Mouse (Mus musculus): ENCODE data around the gene Tmie. TPM values are rescaled to one million over a fixed set of nuclear protein-coding genes. Genes with fewer than 3 reads are reported as not detected.

Tmie gene
- polyA plus RNA-seq, 1 experiment from 2014 or later, result 2.4 TPM

GRCm38 (mm10) chr9:110907838-110908630 lies 28.1 kb upstream of the Tmie start:
- Histone ChIP-seq H3K4me3 (replicated peaks; ENCODE audit: low read length) (no peak overlapping the region), H3K27ac (no peak overlapping the region), H3K4me1 (replicated peaks; ENCODE audit: control insufficient read depth, insufficient read depth, low read length) (no peaks in the 10 kb centered on the region), H3K4me2 (replicated peaks) (no peak overlapping the region), H3K36me3 (replicated peaks; ENCODE audit: control insufficient read depth, insufficient read depth) (no peaks in the 10 kb centered on the region), H3K27me3 (ENCODE audit: control insufficient read depth, insufficient read depth, low read length) (no peaks in the 10 kb centered on the region), H3K9me3 (ENCODE audit: control insufficient read depth, low read length) (no peaks in the 10 kb centered on the region), H3K9ac (no peak overlapping the region)
- ATAC-seq (ENCODE audit: low FRiP score) (no peak), DNase-seq (ENCODE audit: low spot score) (no peak)
- 83% methylated on average over 4 of the region's 4 CpGs for WGBS

- 95% methylated on average over 11 of the region's 11 CpGs for WGBS
- no peaks in the 10 kb centered on the region for H3K9me3 ChIP-seq (ENCODE audit: control insufficient read depth, low read length)
- H3K36me3 ChIP-seq (replicated peaks; ENCODE audit: control insufficient read depth, insufficient read depth), result no peaks in the 10 kb centered on the region
- ATAC-seq (ENCODE audit: low FRiP score) (no peak), DNase-seq (ENCODE audit: low spot score) (no peak)
- H3K27me3 ChIP-seq (ENCODE audit: control insufficient read depth, insufficient read depth, low read length), result no peaks in the 10 kb centered on the region
- no peak overlapping the region for H3K27ac ChIP-seq
- H3K4me2 ChIP-seq (replicated peaks), result no peak overlapping the region
- H3K9ac ChIP-seq, result no peak overlapping the region
- H3K4me3 ChIP-seq (replicated peaks; ENCODE audit: low read length), result no peak overlapping the region
- no peaks in the 10 kb centered on the region for H3K4me1 ChIP-seq (replicated peaks; ENCODE audit: control insufficient read depth, insufficient read depth, low read length)
These were observed 27.4 kb upstream of the Tmie start for GRCm38 (mm10) chr9:110907201-110907837.

- DNase-seq (ENCODE audit: low spot score), result no peak
- Histone ChIP-seq H3K9me3 (ENCODE audit: control insufficient read depth, low read length) (no peaks in the 10 kb centered on the region), H3K27ac (no peak overlapping the region), H3K36me3 (replicated peaks; ENCODE audit: control insufficient read depth, insufficient read depth) (no peaks in the 10 kb centered on the region), H3K4me3 (replicated peaks; ENCODE audit: low read length) (no peak overlapping the region), H3K4me1 (replicated peaks; ENCODE audit: control insufficient read depth, insufficient read depth, low read length) (no peaks in the 10 kb centered on the region), H3K9ac (no peak overlapping the region), H3K27me3 (ENCODE audit: control insufficient read depth, insufficient read depth, low read length) (no peaks in the 10 kb centered on the region), H3K4me2 (replicated peaks) (no peak overlapping the region)
- ATAC-seq (ENCODE audit: low FRiP score), result no peak
- 86% methylated on average over 4 of the region's 4 CpGs for WGBS
These were observed 22.4 kb upstream of the Tmie start for GRCm38 (mm10) chr9:110902271-110902670.

GRCm38 (mm10) chr9:110901204-110901603 lies 21.3 kb upstream of the Tmie start:
- no peaks in the 10 kb centered on the region for H3K36me3 ChIP-seq (replicated peaks; ENCODE audit: control insufficient read depth, insufficient read depth)
- H3K9ac ChIP-seq, result no peak overlapping the region
- H3K4me1 ChIP-seq (replicated peaks; ENCODE audit: control insufficient read depth, insufficient read depth, low read length), result no peaks in the 10 kb centered on the region
- no peak for ATAC-seq (ENCODE audit: low FRiP score)
- no peaks in the 10 kb centered on the region for H3K9me3 ChIP-seq (ENCODE audit: control insufficient read depth, low read length)
- no peak overlapping the region for H3K4me2 ChIP-seq (replicated peaks)
- no peaks in the 10 kb centered on the region for H3K27me3 ChIP-seq (ENCODE audit: control insufficient read depth, insufficient read depth, low read length)
- no peak overlapping the region for H3K27ac ChIP-seq
- no peak overlapping the region for H3K4me3 ChIP-seq (replicated peaks; ENCODE audit: low read length)
- 87% methylated on average over 6 of the region's 6 CpGs for WGBS
- DNase-seq (ENCODE audit: low spot score), result no peak

GRCm38 (mm10) chr9:110899451-110900008 lies 19.6 kb upstream of the Tmie start:
- H3K4me3 ChIP-seq (replicated peaks; ENCODE audit: low read length), result no peak overlapping the region
- 61% methylated on average over 10 of the region's 10 CpGs for WGBS

GRCm38 (mm10) chr9:110896595-110896994 lies 16.7 kb upstream of the Tmie start:
- Histone ChIP-seq H3K9me3 (ENCODE audit: control insufficient read depth, low read length) (no peaks in the 10 kb centered on the region), H3K27ac (no peak overlapping the region), H3K27me3 (ENCODE audit: control insufficient read depth, insufficient read depth, low read length) (no peaks in the 10 kb centered on the region), H3K9ac (no peak overlapping the region), H3K4me2 (replicated peaks) (0 out of 2 replicates have a peak overlapping the region, but pooled peaks have one; percentile 21), H3K4me3 (replicated peaks; ENCODE audit: low read length) (no peak overlapping the region), H3K4me1 (replicated peaks; ENCODE audit: control insufficient read depth, insufficient read depth, low read length) (no peaks in the 10 kb centered on the region), H3K36me3 (replicated peaks; ENCODE audit: control insufficient read depth, insufficient read depth) (no peaks in the 10 kb centered on the region)
- peak; percentile 32; the same call in 1 of the 2 replicates for ATAC-seq (ENCODE audit: low FRiP score)
- WGBS, result 9% methylated on average over 6 of the region's 6 CpGs
- no peak for DNase-seq (ENCODE audit: low spot score)

More at GRCm38 (mm10) chr9:110899451-110900008, 19.6 kb upstream of the Tmie start:
- no peaks in the 10 kb centered on the region for H3K9me3 ChIP-seq (ENCODE audit: control insufficient read depth, low read length)
- DNase-seq (ENCODE audit: low spot score) (no peak), ATAC-seq (ENCODE audit: low FRiP score) (no peak)
- no peaks in the 10 kb centered on the region for H3K27me3 ChIP-seq (ENCODE audit: control insufficient read depth, insufficient read depth, low read length)
- no peak overlapping the region for H3K27ac ChIP-seq
- no peaks in the 10 kb centered on the region for H3K36me3 ChIP-seq (replicated peaks; ENCODE audit: control insufficient read depth, insufficient read depth)
- no peak overlapping the region for H3K9ac ChIP-seq
- H3K4me1 ChIP-seq (replicated peaks; ENCODE audit: control insufficient read depth, insufficient read depth, low read length), result no peaks in the 10 kb centered on the region
- H3K4me2 ChIP-seq (replicated peaks), result no peak overlapping the region

GRCm38 (mm10) chr9:110895994-110896393 lies 16.1 kb upstream of the Tmie start:
- no peaks in the 10 kb centered on the region for H3K4me1 ChIP-seq (replicated peaks; ENCODE audit: control insufficient read depth, insufficient read depth, low read length)
- peak overlapping the region; percentile 21; the same call in 1 of the 2 replicates for H3K4me2 ChIP-seq (replicated peaks)
- no peak overlapping the region for H3K9ac ChIP-seq
- no peak overlapping the region for H3K4me3 ChIP-seq (replicated peaks; ENCODE audit: low read length)
- no peaks in the 10 kb centered on the region for H3K27me3 ChIP-seq (ENCODE audit: control insufficient read depth, insufficient read depth, low read length)
- H3K9me3 ChIP-seq (ENCODE audit: control insufficient read depth, low read length), result no peaks in the 10 kb centered on the region
- H3K27ac ChIP-seq, result no peak overlapping the region
- ATAC-seq (ENCODE audit: low FRiP score), result 0 out of 2 replicates have a peak, but pooled peaks have one; percentile 29
- WGBS, result 17% methylated on average over 7 of the region's 7 CpGs
- H3K36me3 ChIP-seq (replicated peaks; ENCODE audit: control insufficient read depth, insufficient read depth), result no peaks in the 10 kb centered on the region
- DNase-seq (ENCODE audit: low spot score), result no peak

GRCm38 (mm10) chr9:110895507-110895906 lies 15.6 kb upstream of the Tmie start:
- Histone ChIP-seq H3K27me3 (ENCODE audit: control insufficient read depth, insufficient read depth, low read length) (no peaks in the 10 kb centered on the region), H3K9ac (no peak overlapping the region), H3K36me3 (replicated peaks; ENCODE audit: control insufficient read depth, insufficient read depth) (no peaks in the 10 kb centered on the region), H3K4me1 (replicated peaks; ENCODE audit: control insufficient read depth, insufficient read depth, low read length) (no peaks in the 10 kb centered on the region), H3K4me2 (replicated peaks) (no peak overlapping the region), H3K9me3 (ENCODE audit: control insufficient read depth, low read length) (no peaks in the 10 kb centered on the region), H3K27ac (no peak overlapping the region), H3K4me3 (replicated peaks; ENCODE audit: low read length) (no peak overlapping the region)
- 56% methylated on average over 5 of the region's 5 CpGs for WGBS
- no peak for ATAC-seq (ENCODE audit: low FRiP score)
- DNase-seq (ENCODE audit: low spot score), result no peak

- no peaks in the 10 kb centered on the region for H3K4me1 ChIP-seq (replicated peaks; ENCODE audit: control insufficient read depth, insufficient read depth, low read length)
- 69% methylated on average over 10 of the region's 10 CpGs for WGBS
- H3K9me3 ChIP-seq (ENCODE audit: control insufficient read depth, low read length), result no peaks in the 10 kb centered on the region
- H3K36me3 ChIP-seq (replicated peaks; ENCODE audit: control insufficient read depth, insufficient read depth), result no peaks in the 10 kb centered on the region
- H3K9ac ChIP-seq, result no peak overlapping the region
- DNase-seq (ENCODE audit: low spot score), result no peak
- H3K4me3 ChIP-seq (replicated peaks; ENCODE audit: low read length), result no peak overlapping the region
- H3K27me3 ChIP-seq (ENCODE audit: control insufficient read depth, insufficient read depth, low read length), result no peaks in the 10 kb centered on the region
- H3K27ac ChIP-seq, result no peak overlapping the region
- no peak for ATAC-seq (ENCODE audit: low FRiP score)
- no peak overlapping the region for H3K4me2 ChIP-seq (replicated peaks)
These were observed 13.5 kb upstream of the Tmie start for GRCm38 (mm10) chr9:110893429-110893828.

All from hindbrain, embryonic 14.5 days (tissue).